Mouse (Mus musculus) adrenal gland, postnatal 14 days (tissue): Measurements from ENCODE around the gene Phlpp1. TPM values are rescaled to one million over a fixed set of nuclear protein-coding genes. Genes with fewer than 3 reads are reported as not detected.
A peak's percentile ranks its signal among the peaks of the same experiment; 100 is the strongest.

ENCODE experiments used
- DNase-seq: peaks from one replicate; pipeline ENCODE4 v3.0.0; 2021; ENCODE audit warnings: mixed read lengths
- total RNA-seq: library from RNA; stranded (reverse); gene quantifications from 2 replicates; pipeline ENCODE4 v1.2.3, GENCODE M21; 2021

The Phlpp1 gene
- total RNA-seq, 1 experiment from 2014 or later = 19.3 TPM

GRCm38 (mm10) chr1:106387264-106387663 is 215.7 kb downstream of the Phlpp1 start:
- no peak for DNase-seq

GRCm38 (mm10) chr1:106389673-106390072 is 218.1 kb downstream of the Phlpp1 start:
- DNase-seq = peak; percentile 69

GRCm38 (mm10) chr1:106393072-106393471 is 221.5 kb downstream of the Phlpp1 start:
- no peak for DNase-seq

- no peak for DNase-seq
These were observed 223.1 kb downstream of the Phlpp1 start for GRCm38 (mm10) chr1:106394678-106395077.

GRCm38 (mm10) chr1:106395476-106395875 is 223.9 kb downstream of the Phlpp1 start:
- DNase-seq = peak; percentile 82

GRCm38 (mm10) chr1:106400900-106401634 is 229.5 kb downstream of the Phlpp1 start:
- DNase-seq = peak; percentile 83

GRCm38 (mm10) chr1:106403011-106403501 is 231.5 kb downstream of the Phlpp1 start:
- no peak for DNase-seq

GRCm38 (mm10) chr1:106406852-106407251 is 235.3 kb downstream of the Phlpp1 start:
- DNase-seq = no peak

- DNase-seq = no peak
These were observed 236.4 kb downstream of the Phlpp1 start for GRCm38 (mm10) chr1:106407963-106408440.

GRCm38 (mm10) chr1:106410858-106411257 is 239.3 kb downstream of the Phlpp1 start:
- DNase-seq = no peak

- DNase-seq = peak; percentile 39
These were observed 253.8 kb downstream of the Phlpp1 start for GRCm38 (mm10) chr1:106425128-106425936.

GRCm38 (mm10) chr1:106428170-106428569 is 256.6 kb downstream of the Phlpp1 start:
- DNase-seq = no peak

GRCm38 (mm10) chr1:106428580-106428979 is 257.0 kb downstream of the Phlpp1 start:
- DNase-seq = no peak

GRCm38 (mm10) chr1:106433580-106433979 is 262.0 kb downstream of the Phlpp1 start:
- DNase-seq = no peak

Other genes with a start within 250 kb of the Phlpp1 start
- gene Zcchc2, start 181.3 kb upstream of the Phlpp1 start, total RNA-seq = 17.5 and 19.0 TPM in 2 replicates